Mouse (Mus musculus) hindbrain, embryonic 14.5 days (tissue): ENCODE measurements around the gene Upp2. TPM values are rescaled to one million over a fixed set of nuclear protein-coding genes. Genes with fewer than 3 reads are reported as not detected.

ENCODE experiments used
- ATAC-seq: fragments of 200-750 bp; cut with Nextera tagmentation; 2 replicates; pipeline ENCODE4 v1.8.0; 2017; ENCODE audit warnings: moderate number of reproducible peaks, mild to moderate bottlenecking, moderate TSS enrichment, moderate library complexity; ENCODE audit not compliant: low FRiP score
- DNase-seq: peaks from one replicate; pipeline ENCODE4 v3.0.0-alpha.2; 2015; ENCODE audit warnings: low spot score
- H3K27ac ChIP-seq: fragments of 300-500 bp; sonication (generic); 2 replicates; pipeline ENCODE4 v1.5.1; 2014; ENCODE audit warnings: mild to moderate bottlenecking, moderate library complexity
- H3K27me3 ChIP-seq: fragments of 300-500 bp; sonication (generic); 2 replicates; pipeline ENCODE4 v1.6.1; 2014; ENCODE audit warnings: mild to moderate bottlenecking, low read length, mixed read lengths; ENCODE audit not compliant: control insufficient read depth, insufficient read depth
- H3K36me3 ChIP-seq: fragments of 300-500 bp; sonication (generic); replicated peaks from 2 replicates; pipeline ENCODE4 v1.6.1; 2014; ENCODE audit not compliant: control insufficient read depth, insufficient read depth
- H3K4me1 ChIP-seq: fragments of 300-500 bp; sonication (generic); replicated peaks from 2 replicates; pipeline ENCODE4 v1.6.1; 2014; ENCODE audit warnings: antibody characterized with exemption, low read length, mixed read lengths; ENCODE audit not compliant: control insufficient read depth, insufficient read depth
- H3K4me2 ChIP-seq: fragments of 300-500 bp; sonication (generic); replicated peaks from 2 replicates; pipeline ENCODE4 v1.6.1; 2014; ENCODE audit warnings: mild to moderate bottlenecking, moderate library complexity
- H3K4me3 ChIP-seq: fragments of 300-500 bp; sonication (generic); replicated peaks from 2 replicates; pipeline ENCODE4 v1.5.1; 2014; ENCODE audit warnings: mild to moderate bottlenecking, low read length
- H3K9ac ChIP-seq: fragments of 300-500 bp; sonication (generic); 2 replicates; pipeline ENCODE4 v1.6.1; 2014
- H3K9me3 ChIP-seq: fragments of 300-500 bp; sonication (generic); 2 replicates; pipeline ENCODE4 v1.6.1; 2016; ENCODE audit warnings: low read length; ENCODE audit not compliant: control insufficient read depth
- whole genome bisulfite sequencing: fragments of 180-500 bp; shearing (Covaris S2); extraction: QIAGEN DNeasy Blood & Tissue Kit; methylation state at CpG from one replicate; pipeline ENCODE4 v1.1.7; 2014; 5-methylcytosine and 5-hydroxymethylcytosine counted together
- polyA plus RNA-seq: library from polyadenylated mRNA; unstranded; fragments of >200 nt; fragmentation: Nextera tagmentation; extraction: Ambion mirVana; gene quantifications from 2 replicates; pipeline ENCODE4 v1.2.1, GENCODE M21; 2014

The Upp2 gene
- polyA plus RNA-seq, 1 experiment from 2014 or later, result 16.1 TPM

DNA sequence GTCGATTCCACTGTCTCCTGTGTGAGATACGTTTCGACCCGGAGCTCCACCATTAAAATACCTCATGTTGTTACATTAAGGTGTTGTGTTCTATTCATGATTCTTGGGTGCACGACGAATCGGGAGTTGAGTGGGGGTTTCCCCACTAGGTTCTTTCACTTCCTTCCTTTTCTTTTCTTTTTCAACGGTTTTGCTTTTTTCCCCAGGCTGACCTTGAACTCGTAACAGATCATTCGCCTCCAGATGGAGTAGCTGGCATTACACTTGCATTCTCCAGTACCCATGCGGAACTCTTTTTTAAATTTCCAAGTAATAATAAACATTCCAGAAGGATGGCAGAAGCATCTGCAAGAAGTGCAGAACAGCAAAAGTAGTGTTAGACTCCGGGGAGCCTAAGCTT, 58.1 kb downstream of the Upp2 start:
- H3K27me3 ChIP-seq, result peaks cover 13% of the 10 kb centered on the region; the same call in 1 of the 2 replicates
- H3K4me2 ChIP-seq, result no peak overlapping the region
- no peak for DNase-seq
- 61% methylated on average over 12 of the region's 12 CpGs for WGBS
- no peaks in the 10 kb centered on the region for H3K9me3 ChIP-seq
- H3K36me3 ChIP-seq, result no peaks in the 10 kb centered on the region
- no peak overlapping the region for H3K27ac ChIP-seq
- H3K4me1 ChIP-seq, result no peaks in the 10 kb centered on the region
- ATAC-seq, result no peak
- no peak overlapping the region for H3K9ac ChIP-seq
- H3K4me3 ChIP-seq, result no peak overlapping the region

DNA sequence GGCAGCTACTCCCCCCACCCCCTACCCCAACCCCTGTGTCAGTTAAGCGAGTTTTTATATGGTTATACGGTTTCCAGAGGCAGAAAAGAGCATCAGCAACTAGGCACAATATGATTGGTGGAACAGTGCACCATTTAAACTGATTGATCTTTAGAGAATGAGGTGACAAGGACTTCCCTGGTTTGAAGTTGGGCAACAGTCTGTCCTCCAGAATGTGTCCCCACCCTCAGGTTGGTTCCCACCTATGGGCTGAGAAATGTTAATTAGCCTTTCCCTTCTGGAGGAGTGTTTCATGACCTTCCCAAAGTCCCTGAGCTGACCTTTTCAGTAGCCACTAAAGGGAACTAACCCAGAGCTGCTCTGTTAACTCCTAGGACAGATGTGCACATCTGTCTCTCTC, 58.6 kb downstream of the Upp2 start:
- 14% methylated on average over 2 of the region's 2 CpGs for WGBS
- Histone ChIP-seq H3K27me3 (peaks cover 13% of the 10 kb centered on the region; the same call in 1 of the 2 replicates), H3K4me3 (no peak overlapping the region), H3K4me1 (no peaks in the 10 kb centered on the region), H3K9ac (no peak overlapping the region), H3K4me2 (no peak overlapping the region), H3K9me3 (no peaks in the 10 kb centered on the region), H3K36me3 (no peaks in the 10 kb centered on the region), H3K27ac (no peak overlapping the region)
- ATAC-seq, result no peak
- no peak for DNase-seq

DNA sequence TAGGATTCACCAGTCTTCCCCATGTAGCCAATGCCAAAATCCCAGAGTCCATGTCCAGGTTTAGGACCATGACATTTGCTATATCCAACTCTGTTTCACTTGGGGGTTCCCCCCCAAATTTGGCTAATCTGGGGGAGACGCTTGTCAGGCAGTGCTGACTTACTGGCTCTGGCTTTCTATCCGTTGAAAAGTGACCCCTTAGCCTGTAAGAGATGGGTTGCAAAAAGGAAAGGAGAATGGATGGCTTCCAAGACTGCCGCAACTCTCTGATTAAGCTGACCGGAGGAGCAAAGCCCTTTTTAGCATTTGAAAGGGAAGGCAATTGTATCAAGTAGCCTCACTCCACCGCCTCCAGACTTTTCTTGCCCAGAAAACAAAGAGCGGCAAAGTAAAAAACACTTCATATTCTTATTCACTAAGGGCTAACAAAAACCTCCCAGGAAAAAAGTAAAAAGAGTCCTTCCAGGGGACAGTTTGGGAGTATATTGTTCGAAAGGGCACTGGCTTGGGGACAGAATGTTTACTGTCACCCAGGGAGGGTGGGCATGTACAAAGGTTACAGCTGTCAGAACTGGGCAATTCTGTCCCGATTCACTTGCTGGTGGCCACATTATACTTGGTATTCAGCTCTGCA, 59.2 kb downstream of the Upp2 start:
- H3K9me3 ChIP-seq, result no peaks in the 10 kb centered on the region
- no peaks in the 10 kb centered on the region for H3K36me3 ChIP-seq
- peaks cover 13% of the 10 kb centered on the region; the same call in 1 of the 2 replicates for H3K27me3 ChIP-seq
- no peak overlapping the region for H3K4me2 ChIP-seq
- no peaks in the 10 kb centered on the region for H3K4me1 ChIP-seq
- WGBS, result 9% methylated on average over 8 of the region's 8 CpGs
- no peak overlapping the region for H3K4me3 ChIP-seq
- DNase-seq, result no peak
- no peak overlapping the region for H3K27ac ChIP-seq
- ATAC-seq, result no peak
- H3K9ac ChIP-seq, result no peak overlapping the region

DNA sequence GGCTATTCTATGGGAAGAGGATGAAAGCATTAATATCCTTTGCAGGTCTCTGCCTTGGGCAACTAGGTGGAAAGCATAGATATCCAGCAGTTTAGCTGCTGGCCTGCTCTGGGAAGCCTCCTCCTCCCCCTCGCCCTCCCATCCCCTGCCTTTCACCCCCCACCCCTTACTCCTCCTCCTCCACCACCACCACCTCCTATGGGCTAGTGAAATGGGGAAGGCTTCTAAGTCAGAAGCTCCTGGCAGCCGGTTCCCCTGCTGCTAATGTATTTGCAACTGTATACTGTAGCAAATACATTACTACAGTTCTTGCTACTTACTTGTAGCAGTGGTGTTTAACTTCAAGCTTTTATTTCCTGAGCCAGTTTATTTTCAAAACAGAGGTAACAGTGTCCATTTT, 60.9 kb downstream of the Upp2 start:
- H3K36me3 ChIP-seq, result no peaks in the 10 kb centered on the region
- H3K27ac ChIP-seq, result no peak overlapping the region
- no peaks in the 10 kb centered on the region for H3K9me3 ChIP-seq
- H3K9ac ChIP-seq, result no peak overlapping the region
- H3K4me1 ChIP-seq, result no peaks in the 10 kb centered on the region
- no peak overlapping the region for H3K4me3 ChIP-seq
- peaks cover 13% of the 10 kb centered on the region; the same call in 1 of the 2 replicates for H3K27me3 ChIP-seq
- DNase-seq (no peak), ATAC-seq (no peak)
- H3K4me2 ChIP-seq, result no peak overlapping the region
- 15% methylated on average over 1 of the region's 2 CpGs for WGBS

GRCm38 (mm10) chr2:58628993-58629392, 61.9 kb downstream of the Upp2 start:
- Histone ChIP-seq H3K36me3 (no peaks in the 10 kb centered on the region), H3K4me2 (no peak overlapping the region), H3K9me3 (no peaks in the 10 kb centered on the region), H3K4me1 (no peaks in the 10 kb centered on the region), H3K4me3 (no peak overlapping the region), H3K27ac (no peak overlapping the region), H3K9ac (no peak overlapping the region), H3K27me3 (peaks cover 13% of the 10 kb centered on the region; the same call in 1 of the 2 replicates)
- DNase-seq (no peak), ATAC-seq (no peak)
- WGBS, result 53% methylated on average over 3 of the region's 3 CpGs

GRCm38 (mm10) chr2:58629440-58629839, 62.3 kb downstream of the Upp2 start:
- WGBS, result 63% methylated on average over 7 of the region's 7 CpGs
- DNase-seq, result no peak
- no peak for ATAC-seq

DNA sequence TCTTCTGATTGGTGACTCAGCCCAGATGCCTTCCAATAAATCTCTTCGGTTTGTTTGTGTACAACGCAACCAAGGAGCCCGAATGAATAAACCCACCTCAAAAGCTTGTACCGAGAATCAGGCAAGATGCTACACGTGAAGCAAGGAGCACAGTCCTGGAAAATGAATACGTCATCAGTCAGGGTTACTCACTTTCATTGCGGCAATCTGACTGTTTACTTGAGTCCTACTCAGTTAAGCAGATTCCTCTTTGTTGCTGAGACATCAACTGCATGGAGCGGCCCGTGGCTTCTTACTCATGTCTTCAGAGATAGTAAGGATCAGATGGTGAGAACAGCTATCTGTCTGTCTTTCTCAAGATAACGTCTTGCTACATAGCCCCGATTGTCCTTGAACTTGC, 66.7 kb downstream of the Upp2 start:
- Histone ChIP-seq H3K4me1 (no peaks in the 10 kb centered on the region), H3K27me3 (peaks cover 6% of the 10 kb centered on the region; the same call in 1 of the 2 replicates), H3K36me3 (no peaks in the 10 kb centered on the region), H3K4me2 (no peak overlapping the region), H3K9me3 (no peaks in the 10 kb centered on the region), H3K9ac (no peak overlapping the region), H3K4me3 (no peak overlapping the region), H3K27ac (no peak overlapping the region)
- ATAC-seq (no peak), DNase-seq (no peak)
- WGBS, result 96% methylated on average over 11 of the region's 11 CpGs

More at GRCm38 (mm10) chr2:58629440-58629839, 62.3 kb downstream of the Upp2 start:
- Histone ChIP-seq H3K4me1 (no peaks in the 10 kb centered on the region), H3K4me3 (no peak overlapping the region), H3K9ac (no peak overlapping the region), H3K4me2 (no peak overlapping the region), H3K9me3 (no peaks in the 10 kb centered on the region), H3K27ac (no peak overlapping the region), H3K27me3 (peaks cover 13% of the 10 kb centered on the region; the same call in 1 of the 2 replicates), H3K36me3 (no peaks in the 10 kb centered on the region)

DNA sequence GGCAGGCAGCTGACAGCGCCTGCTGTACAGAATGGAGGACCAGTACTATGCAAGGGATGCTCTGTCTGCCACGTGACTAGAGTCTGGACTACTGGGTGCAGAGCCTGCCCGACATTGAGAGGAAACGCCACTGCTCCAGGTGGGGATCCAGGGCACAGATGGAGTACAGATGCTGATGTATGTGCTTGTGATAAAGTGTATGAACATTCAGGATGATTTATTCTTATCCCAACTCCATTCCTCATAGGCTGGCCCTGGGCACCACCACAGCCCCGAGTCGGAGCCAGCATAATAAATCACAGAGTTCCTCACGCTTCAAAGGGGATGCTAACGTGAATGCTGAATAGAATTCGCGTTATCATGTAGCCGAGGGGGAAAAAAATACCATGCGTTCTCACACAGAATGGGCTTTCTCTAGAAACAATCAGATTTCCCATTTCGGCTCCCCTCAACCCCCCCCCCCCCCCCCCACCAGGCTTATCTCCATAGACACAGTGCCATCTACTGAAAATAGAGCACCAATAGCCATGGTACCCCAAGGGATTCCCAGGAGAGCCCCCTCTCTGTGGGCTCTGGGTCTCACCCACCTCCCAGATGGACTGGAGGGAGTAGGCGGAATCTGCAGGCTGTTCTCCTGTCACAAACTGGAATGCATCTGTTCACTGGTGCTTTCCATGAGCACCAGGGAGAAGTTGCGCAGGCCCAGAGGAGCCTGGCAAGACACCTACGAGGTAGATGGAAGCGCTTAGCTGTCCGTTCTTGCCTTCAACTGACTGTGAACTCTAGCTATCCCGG, 74.9 kb downstream of the Upp2 start:
- no peak for DNase-seq
- ATAC-seq, result peak; percentile 73; the same call in 1 of the 2 replicates
- no peaks in the 10 kb centered on the region for H3K4me1 ChIP-seq
- H3K36me3 ChIP-seq, result no peaks in the 10 kb centered on the region
- no peak overlapping the region for H3K27ac ChIP-seq
- 60% methylated on average over 19 of the region's 19 CpGs for WGBS
- H3K4me2 ChIP-seq, result 0 out of 2 replicates have a peak overlapping the region, but pooled peaks have one; percentile 1
- no peaks in the 10 kb centered on the region for H3K9me3 ChIP-seq
- H3K4me3 ChIP-seq, result no peak overlapping the region
- no peaks in the 10 kb centered on the region for H3K27me3 ChIP-seq
- no peak overlapping the region for H3K9ac ChIP-seq

DNA sequence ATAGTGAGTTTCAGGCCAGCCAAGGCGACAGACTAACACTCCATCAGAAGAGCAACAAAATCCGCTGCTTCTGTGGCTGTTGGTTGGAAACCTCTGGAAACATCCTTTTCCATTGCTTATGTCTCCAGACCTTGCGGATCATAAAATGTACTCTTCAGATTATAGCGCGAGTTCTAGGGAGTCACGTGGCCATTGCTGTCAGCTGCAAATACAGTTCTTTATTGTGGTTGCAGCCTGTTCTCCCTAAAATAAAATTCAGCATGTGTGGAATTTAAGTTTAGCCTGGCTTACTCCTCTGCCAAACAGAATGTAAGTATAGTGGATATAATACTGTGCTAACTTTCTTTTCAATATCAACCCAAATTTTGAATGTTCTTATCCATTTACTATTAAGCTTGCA, 78.6 kb downstream of the Upp2 start:
- 96% methylated on average over 6 of the region's 6 CpGs for WGBS
- Histone ChIP-seq H3K4me1 (no peaks in the 10 kb centered on the region), H3K36me3 (no peaks in the 10 kb centered on the region), H3K27ac (no peak overlapping the region), H3K4me3 (no peak overlapping the region), H3K9ac (no peak overlapping the region), H3K9me3 (no peaks in the 10 kb centered on the region), H3K4me2 (no peak overlapping the region), H3K27me3 (no peaks in the 10 kb centered on the region)
- ATAC-seq (no peak), DNase-seq (no peak)
